Comparison of ENCODE assay signal across 24 mouse cellular contexts in the genomic region with DNA sequence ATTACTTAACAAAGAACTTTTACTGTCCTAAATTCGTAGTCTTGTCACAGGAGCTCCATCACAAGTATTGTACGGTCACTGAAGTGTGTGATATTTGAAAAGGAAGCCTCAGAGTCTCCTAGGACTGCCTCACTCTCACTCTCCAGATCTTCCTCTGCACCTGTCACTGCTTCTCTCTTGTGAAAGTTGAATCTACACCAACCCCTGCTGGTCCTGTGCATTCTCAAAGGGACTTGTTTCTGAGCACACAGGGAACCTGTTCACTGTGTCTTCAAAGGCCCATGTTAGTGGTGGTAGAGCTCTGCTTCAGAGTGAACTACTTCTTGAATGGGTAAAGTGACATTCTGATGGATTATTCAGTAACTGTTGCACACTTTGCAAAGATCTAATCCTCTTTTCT.
"Had no signal": no experiment of that assay in that cellular context is flagged by ENCODE, and none has a peak within 500 bp of the region (broad histone marks: within the 10 kb centered on the region; RNA-seq: fewer than 3 reads in every experiment).

No protein-coding gene starts in this region.

- H3K27ac ChIP-seq: heart, embryonic 10.5 days; hindbrain, embryonic 10.5 days; hindbrain, embryonic 13.5 days; hindbrain, embryonic 15.5 days; hindbrain, postnatal 0 days; kidney, embryonic 15.5 days; kidney, postnatal 0 days; limb, embryonic 13.5 days; limb, embryonic 15.5 days had no signal

- H3K36me3 ChIP-seq: heart, embryonic 10.5 days; heart, embryonic 12.5 days; hindbrain, embryonic 10.5 days; hindbrain, embryonic 13.5 days; hindbrain, embryonic 15.5 days; kidney, embryonic 15.5 days; limb, embryonic 13.5 days; limb, embryonic 15.5 days had no signal

- H3K9me3 ChIP-seq: heart, embryonic 10.5 days had no signal

- H3K27me3 ChIP-seq: heart, embryonic 12.5 days; hindbrain, embryonic 13.5 days; hindbrain, embryonic 15.5 days; kidney, embryonic 15.5 days; limb, embryonic 13.5 days; limb, embryonic 15.5 days had no signal

- H3K4me2 ChIP-seq: heart, embryonic 12.5 days; hindbrain, embryonic 13.5 days; hindbrain, embryonic 15.5 days; kidney, embryonic 15.5 days; limb, embryonic 13.5 days; limb, embryonic 15.5 days had no signal

- H3K4me1 ChIP-seq: heart, embryonic 10.5 days; heart, embryonic 12.5 days; hindbrain, embryonic 10.5 days; hindbrain, embryonic 13.5 days; hindbrain, embryonic 15.5 days; kidney, embryonic 15.5 days; limb, embryonic 13.5 days; limb, embryonic 15.5 days had no signal

- ATAC-seq: hindbrain, postnatal 0 days; intestine, embryonic 16.5 days had no signal

- H3K9ac ChIP-seq: heart, embryonic 12.5 days; hindbrain, embryonic 13.5 days; hindbrain, embryonic 15.5 days; kidney, embryonic 15.5 days; limb, embryonic 13.5 days; limb, embryonic 15.5 days had no signal

- H3K4me3 ChIP-seq: heart, embryonic 10.5 days; heart, embryonic 12.5 days; hindbrain, embryonic 10.5 days; hindbrain, embryonic 13.5 days; hindbrain, embryonic 15.5 days; kidney, embryonic 15.5 days; limb, embryonic 13.5 days; limb, embryonic 15.5 days had no signal

- DNase-seq: gastrocnemius, postnatal 10 days; gastrocnemius, postnatal 25 days; heart, adult 18-20 months; heart, postnatal 10 days; heart, postnatal 4 days; kidney, adult 11 months; kidney, adult 2 months; kidney, adult 9 months; kidney, postnatal 14 days; kidney, postnatal 36 days; layer of hippocampus, adult 9-11 months; layer of hippocampus, postnatal 36 days; left cerebral cortex, postnatal 4 days had no signal
